Mouse (Mus musculus) limb, embryonic 14.5 days (tissue): ENCODE results near the gene Smim6. TPM values are rescaled to one million over a fixed set of nuclear protein-coding genes. Genes with fewer than 3 reads are reported as not detected.

Experiments used
- ATAC-seq: fragments of 200-750 bp; cut with Nextera tagmentation; 2 replicates; pipeline ENCODE4 v1.8.0; 2017; ENCODE audit warnings: low read depth, moderate number of reproducible peaks, moderate TSS enrichment; ENCODE audit not compliant: low FRiP score
- DNase-seq: peaks from one replicate; pipeline ENCODE4 v3.0.0-alpha.2; 2015; ENCODE audit warnings: low spot score
- H3K27ac ChIP-seq: fragments of 300-500 bp; sonication (generic); replicated peaks from 2 replicates; pipeline ENCODE4 v1.5.1; 2014; ENCODE audit warnings: low read depth, mild to moderate bottlenecking, low read length, moderate library complexity, mixed read lengths
- H3K27me3 ChIP-seq: fragments of 300-500 bp; sonication (generic); 2 replicates; pipeline ENCODE4 v1.6.1; 2014; ENCODE audit warnings: low read length, mixed read lengths; ENCODE audit not compliant: control insufficient read depth, insufficient read depth
- H3K36me3 ChIP-seq: fragments of 300-500 bp; sonication (generic); 2 replicates; pipeline ENCODE4 v1.6.1; 2014; ENCODE audit warnings: mild to moderate bottlenecking, low read length, moderate library complexity, mixed read lengths; ENCODE audit not compliant: control insufficient read depth, insufficient read depth
- H3K4me1 ChIP-seq: fragments of 300-500 bp; sonication (generic); 2 replicates; pipeline ENCODE4 v1.6.1; 2014; ENCODE audit warnings: antibody characterized with exemption, low read length, mixed read lengths; ENCODE audit not compliant: control insufficient read depth, insufficient read depth
- H3K4me2 ChIP-seq: fragments of 300-500 bp; sonication (generic); replicated peaks from 2 replicates; pipeline ENCODE4 v1.6.1; 2014; ENCODE audit warnings: low read depth, mild to moderate bottlenecking, low read length, moderate library complexity; ENCODE audit not compliant: severe bottlenecking
- H3K4me3 ChIP-seq: fragments of 300-500 bp; sonication (generic); replicated peaks from 2 replicates; pipeline ENCODE4 v1.5.1; 2014; ENCODE audit warnings: low read length
- H3K9ac ChIP-seq: fragments of 300-500 bp; sonication (generic); 2 replicates; pipeline ENCODE4 v1.6.1; 2014; ENCODE audit warnings: mild to moderate bottlenecking, low read depth, low read length, moderate library complexity; ENCODE audit not compliant: severe bottlenecking
- H3K9me3 ChIP-seq: fragments of 300-500 bp; sonication (generic); 2 replicates; pipeline ENCODE4 v1.6.1; 2016; ENCODE audit warnings: low read length; ENCODE audit not compliant: control insufficient read depth
- POLR2A ChIP-seq: fragments of 200-500 bp; IDR thresholded peaks from 2 replicates; pipeline ENCODE4 v1.8.0; 2012; ENCODE audit warnings: inconsistent platforms, mild to moderate bottlenecking, moderate library complexity, borderline replicate concordance; ENCODE audit not compliant: insufficient read depth, insufficient read length; ENCODE audit errors: extremely low read depth
- WGBS: fragments of 180-500 bp; shearing (Covaris S2); extraction: QIAGEN DNeasy Blood & Tissue Kit; methylation state at CpG from one replicate; pipeline ENCODE4 v1.1.7; 2014; 5-methylcytosine and 5-hydroxymethylcytosine counted together
- polyA plus RNA-seq, 2 experiments: library from polyadenylated mRNA; depleted of rRNA in 1 of 2; stranded (reverse) in 1 of 2; unstranded in 1 of 2; fragments of >200 nt; fragmentation: Nextera tagmentation in 1 of 2; extraction: Ambion mirVana in 1 of 2; gene quantifications; 2 replicates each; pipeline versions ENCODE4 v1.2.1 to v1.2.3; 2012 to 2014

Gene Smim6
- polyA plus RNA-seq, 2 experiments: 0.52 to 0.89 TPM

GRCm38 (mm10) chr11:115906521-115906920 is 5.3 kb upstream of the Smim6 start:
- H3K4me2 ChIP-seq: no peak overlapping the region
- H3K9ac ChIP-seq: no peak overlapping the region
- 0 out of 2 replicates have a peak, but pooled peaks cover 5% of the 10 kb centered on the region for H3K4me1 ChIP-seq
- DNase-seq (no peak), ATAC-seq (no peak)
- no peak overlapping the region for H3K27ac ChIP-seq
- 89% methylated on average over 5 of the region's 5 CpGs for WGBS
- no peaks in the 10 kb centered on the region for H3K9me3 ChIP-seq
- no peak for TF ChIP-seq POLR2A
- peaks cover 6% of the 10 kb centered on the region for H3K36me3 ChIP-seq
- no peak overlapping the region for H3K4me3 ChIP-seq
- no peaks in the 10 kb centered on the region for H3K27me3 ChIP-seq

- ATAC-seq: 0 out of 2 replicates have a peak, but pooled peaks have one; percentile 41
- Histone ChIP-seq H3K4me1 (no peaks in the 10 kb centered on the region), H3K4me2 (no peak overlapping the region), H3K27me3 (no peaks in the 10 kb centered on the region), H3K27ac (0 out of 2 replicates have a peak overlapping the region, but pooled peaks have one; percentile 5), H3K36me3 (peaks cover 21% of the 10 kb centered on the region), H3K9me3 (no peaks in the 10 kb centered on the region), H3K9ac (no peak overlapping the region), H3K4me3 (no peak overlapping the region)
- WGBS: 94% methylated on average over 5 of the region's 5 CpGs
- TF ChIP-seq POLR2A: no peak
- DNase-seq: peak; percentile 7
Observed at GRCm38 (mm10) chr11:115911134-115911561, 669 bp upstream of the Smim6 start.

GRCm38 (mm10) chr11:115916579-115916978 is 4.8 kb downstream of the Smim6 start:
- Histone ChIP-seq H3K9me3 (no peaks in the 10 kb centered on the region), H3K9ac (no peak overlapping the region), H3K4me3 (no peak overlapping the region), H3K27me3 (no peaks in the 10 kb centered on the region), H3K27ac (no peak overlapping the region), H3K4me1 (no peaks in the 10 kb centered on the region), H3K4me2 (no peak overlapping the region), H3K36me3 (peaks cover 23% of the 10 kb centered on the region)
- no peak for TF ChIP-seq POLR2A
- WGBS: 85% methylated on average over 4 of the region's 4 CpGs
- no peak for DNase-seq
- no peak for ATAC-seq

- no peak overlapping the region for H3K4me3 ChIP-seq
- H3K36me3 ChIP-seq: peaks cover 29% of the 10 kb centered on the region
- H3K4me2 ChIP-seq: no peak overlapping the region
- H3K9ac ChIP-seq: no peak overlapping the region
- no peaks in the 10 kb centered on the region for H3K4me1 ChIP-seq
- no peak for TF ChIP-seq POLR2A
- DNase-seq (no peak), ATAC-seq (no peak)
- H3K9me3 ChIP-seq: no peaks in the 10 kb centered on the region
- no peak overlapping the region for H3K27ac ChIP-seq
- H3K27me3 ChIP-seq: no peaks in the 10 kb centered on the region
- 84% methylated on average over 5 of the region's 5 CpGs for WGBS
Observed at GRCm38 (mm10) chr11:115918637-115919036, 6.8 kb downstream of the Smim6 start.

- Histone ChIP-seq H3K27ac (no peak overlapping the region), H3K4me2 (no peak overlapping the region), H3K4me3 (no peak overlapping the region), H3K9ac (no peak overlapping the region), H3K36me3 (peaks cover 29% of the 10 kb centered on the region), H3K27me3 (no peaks in the 10 kb centered on the region), H3K9me3 (no peaks in the 10 kb centered on the region), H3K4me1 (no peaks in the 10 kb centered on the region)
- no peak for TF ChIP-seq POLR2A
- 88% methylated on average over 5 of the region's 5 CpGs for WGBS
- ATAC-seq (no peak), DNase-seq (no peak)
Observed at GRCm38 (mm10) chr11:115919073-115919472, 7.3 kb downstream of the Smim6 start.

GRCm38 (mm10) chr11:115920110-115920818 is 8.4 kb downstream of the Smim6 start:
- ATAC-seq (no peak), DNase-seq (peak; percentile 39)
- TF ChIP-seq POLR2A: no peak
- 44% methylated on average over 6 of the region's 6 CpGs for WGBS
- Histone ChIP-seq H3K36me3 (peaks cover 36% of the 10 kb centered on the region), H3K27me3 (no peaks in the 10 kb centered on the region), H3K27ac (no peak overlapping the region), H3K9ac (no peak overlapping the region), H3K9me3 (no peaks in the 10 kb centered on the region), H3K4me1 (no peaks in the 10 kb centered on the region), H3K4me2 (no peak overlapping the region), H3K4me3 (no peak overlapping the region)
